Mouse (Mus musculus): ENCODE results near the gene Sema3g. TPM values are rescaled to one million over a fixed set of nuclear protein-coding genes. Genes with fewer than 3 reads are reported as not detected.

The Sema3g gene
- total and polyA plus RNA-seq, 2 experiments from 2014 or later, result 0.33 to 4.9 TPM

GRCm38 (mm10) chr14:31250222-31251083 is 32.8 kb downstream of the Sema3g start:
- H3K4me1 ChIP-seq (ENCODE audit: insufficient read depth, low read length), result peaks cover 7% of the 10 kb centered on the region; the same call in 1 of the 2 replicates
- H3K27me3 ChIP-seq (ENCODE audit: insufficient read depth, low read length), result no peaks in the 10 kb centered on the region
- no peak for TF ChIP-seq CTCF (IDR thresholded peaks at IDR 0.05; ENCODE audit: low read depth)
- H3K36me3 ChIP-seq (ENCODE audit: insufficient read depth, low read length), result peaks cover 22% of the 10 kb centered on the region
- ATAC-seq, result peak; percentile 19
- H3K4me3 ChIP-seq (ENCODE audit: low read length), result peak overlapping the region; percentile 99
- peak overlapping the region; percentile 97 for H3K27ac ChIP-seq
- 19% methylated on average over 38 of the region's 38 CpGs for WGBS
- H3K9me3 ChIP-seq (ENCODE audit: low read length), result no peaks in the 10 kb centered on the region
- DNase-seq (ENCODE audit: low spot score), result no peak
- peak overlapping the region; percentile 87 for H3K4me2 ChIP-seq (ENCODE audit: low read depth, low read length)
- peak overlapping the region; percentile 99 for H3K9ac ChIP-seq (replicated peaks; ENCODE audit: low read length)

- Histone ChIP-seq H3K9ac (replicated peaks; ENCODE audit: low read length) (peak within 1 kb of the TSS; percentile 99), H3K4me3 (ENCODE audit: low read length) (peak within 1 kb of the TSS; percentile 99), H3K4me2 (ENCODE audit: low read depth, low read length) (peak within 1 kb of the TSS; percentile 87), H3K27ac (peak within 1 kb of the TSS; percentile 97), H3K36me3 (ENCODE audit: insufficient read depth, low read length) (peaks cover 29% of the 10 kb centered on the region), H3K4me1 (ENCODE audit: insufficient read depth, low read length) (peaks cover 7% of the 10 kb centered on the region; the same call in 1 of the 2 replicates), H3K27me3 (ENCODE audit: insufficient read depth, low read length) (no peaks in the 10 kb centered on the region), H3K9me3 (ENCODE audit: low read length) (no peaks in the 10 kb centered on the region)
- WGBS, result under 1% methylated on average over 74 of the region's 75 CpGs
- peak; percentile 95 for ATAC-seq
- no peak for TF ChIP-seq CTCF (IDR thresholded peaks at IDR 0.05; ENCODE audit: low read depth)
- peak; percentile 98 for DNase-seq (ENCODE audit: low spot score)
Measured at GRCm38 (mm10) chr14:31251084-31251604, 33.5 kb downstream of the Sema3g start, which contains the start of the genes Phf7 and Bap1. Gene Phf7, minus strand, starts transcription at chr14:31251317. Gene Bap1, plus strand, starts transcription at chr14:31251450.

GRCm38 (mm10) chr14:31251626-31252025 is 34.0 kb downstream of the Sema3g start:
- H3K36me3 ChIP-seq (ENCODE audit: insufficient read depth, low read length), result peaks cover 33% of the 10 kb centered on the region
- no peak; the same call in 1 of the 2 replicates for ATAC-seq
- WGBS, result 1% methylated on average over 18 of the region's 18 CpGs

GRCm38 (mm10) chr14:31252091-31252490 is 34.4 kb downstream of the Sema3g start:
- ATAC-seq, result no peak
- WGBS, result 89% methylated on average over 5 of the region's 5 CpGs

More at GRCm38 (mm10) chr14:31251626-31252025, 34.0 kb downstream of the Sema3g start:
- peak overlapping the region; percentile 99 for H3K4me3 ChIP-seq (ENCODE audit: low read length)
- no peaks in the 10 kb centered on the region for H3K27me3 ChIP-seq (ENCODE audit: insufficient read depth, low read length)
- no peak for DNase-seq (ENCODE audit: low spot score)
- peak overlapping the region; percentile 97 for H3K27ac ChIP-seq
- peak overlapping the region; percentile 87 for H3K4me2 ChIP-seq (ENCODE audit: low read depth, low read length)
- no peaks in the 10 kb centered on the region for H3K9me3 ChIP-seq (ENCODE audit: low read length)
- H3K9ac ChIP-seq (replicated peaks; ENCODE audit: low read length), result peak overlapping the region; percentile 99
- TF ChIP-seq CTCF (IDR thresholded peaks at IDR 0.05; ENCODE audit: low read depth), result no peak
- H3K4me1 ChIP-seq (ENCODE audit: insufficient read depth, low read length), result peaks cover 7% of the 10 kb centered on the region; the same call in 1 of the 2 replicates

GRCm38 (mm10) chr14:31258476-31259050 is 40.9 kb downstream of the Sema3g start:
- H3K9me3 ChIP-seq (ENCODE audit: low read length), result no peaks in the 10 kb centered on the region
- no peak overlapping the region for H3K4me3 ChIP-seq (ENCODE audit: low read length)
- H3K36me3 ChIP-seq (ENCODE audit: insufficient read depth, low read length), result peaks cover 80% of the 10 kb centered on the region
- H3K9ac ChIP-seq (replicated peaks; ENCODE audit: low read length), result no peak overlapping the region
- no peaks in the 10 kb centered on the region for H3K27me3 ChIP-seq (ENCODE audit: insufficient read depth, low read length)
- DNase-seq (ENCODE audit: low spot score) (no peak), ATAC-seq (no peak)
- no peaks in the 10 kb centered on the region for H3K4me1 ChIP-seq (ENCODE audit: insufficient read depth, low read length)
- H3K27ac ChIP-seq, result no peak overlapping the region
- H3K4me2 ChIP-seq (ENCODE audit: low read depth, low read length), result no peak overlapping the region
- WGBS, result 92% methylated on average over 14 of the region's 14 CpGs
- no peak for TF ChIP-seq CTCF (IDR thresholded peaks at IDR 0.05; ENCODE audit: low read depth)

More at GRCm38 (mm10) chr14:31252091-31252490, 34.4 kb downstream of the Sema3g start:
- peak overlapping the region; percentile 87 for H3K4me2 ChIP-seq (ENCODE audit: low read depth, low read length)
- H3K9me3 ChIP-seq (ENCODE audit: low read length), result no peaks in the 10 kb centered on the region
- H3K27ac ChIP-seq, result peak overlapping the region; percentile 97; the same call in 1 of the 2 replicates
- peak overlapping the region; percentile 99 for H3K9ac ChIP-seq (replicated peaks; ENCODE audit: low read length)
- peak overlapping the region; percentile 99 for H3K4me3 ChIP-seq (ENCODE audit: low read length)
- H3K27me3 ChIP-seq (ENCODE audit: insufficient read depth, low read length), result no peaks in the 10 kb centered on the region
- DNase-seq (ENCODE audit: low spot score), result no peak
- TF ChIP-seq CTCF (IDR thresholded peaks at IDR 0.05; ENCODE audit: low read depth), result no peak
- peaks cover 38% of the 10 kb centered on the region for H3K36me3 ChIP-seq (ENCODE audit: insufficient read depth, low read length)
- peaks cover 7% of the 10 kb centered on the region; the same call in 1 of the 2 replicates for H3K4me1 ChIP-seq (ENCODE audit: insufficient read depth, low read length)

- Histone ChIP-seq H3K4me3 (ENCODE audit: low read length) (no peak overlapping the region), H3K27ac (no peak overlapping the region), H3K9me3 (ENCODE audit: low read length) (no peaks in the 10 kb centered on the region), H3K4me2 (ENCODE audit: low read depth, low read length) (no peak overlapping the region), H3K27me3 (ENCODE audit: insufficient read depth, low read length) (no peaks in the 10 kb centered on the region), H3K9ac (replicated peaks; ENCODE audit: low read length) (no peak overlapping the region), H3K4me1 (ENCODE audit: insufficient read depth, low read length) (no peaks in the 10 kb centered on the region), H3K36me3 (ENCODE audit: insufficient read depth, low read length) (peaks cover 63% of the 10 kb centered on the region)
- no peak for TF ChIP-seq CTCF (IDR thresholded peaks at IDR 0.05; ENCODE audit: low read depth)
- WGBS, result over 99% methylated on average over 4 of the region's 4 CpGs
- DNase-seq (ENCODE audit: low spot score), result no peak
- ATAC-seq, result no peak
Measured at GRCm38 (mm10) chr14:31260374-31260773, 42.7 kb downstream of the Sema3g start.

All from hindbrain, postnatal 0 days (tissue).